ENCODE assay signal across 8 mouse cellular contexts in genomic region chr11:70969821-70970559, GRCm38 (mm10). TPM values are rescaled to one million over a fixed set of nuclear protein-coding genes. Genes with fewer than 3 reads are reported as not detected.
DNase-seq lines count a peak whose midpoint lies in the region; ATAC-seq and TF ChIP-seq lines count a peak whose summit lies in the region.

Gene Nup88, minus strand, starts transcription at chr11:70969973.
Gene Rpain, plus strand, starts transcription at chr11:70970213.

- no peaks in the 10 kb centered on the region for H3K9me3 ChIP-seq in hindbrain, embryonic 13.5 days

- peak; percentile 97 for ATAC-seq in Patski
- peak; percentile 99 for ATAC-seq in hindbrain, embryonic 13.5 days (ENCODE audit: low FRiP score)

- peak; percentile 83 for DNase-seq in Patski (ENCODE audit: low read depth, low spot score)
- DNase-seq in cerebellum, postnatal 14 days, result peak; percentile 93 to 94
- peak; percentile 90 to 93 for DNase-seq in frontal cortex, postnatal 14 days (ENCODE audit: low spot score in 2 of 2)
- DNase-seq in layer of hippocampus, postnatal 25 days (ENCODE audit: extremely low spot score in 1 of 2, low spot score in 1 of 2), result peak; percentile 85
- DNase-seq in lung, postnatal 25 days (ENCODE audit: low spot score), result peak; percentile 96
- DNase-seq in retina, embryonic 14.5 days (ENCODE audit: low spot score), result peak; percentile 97
- DNase-seq in thymus, postnatal 4 days, result peak; percentile 91

- peak within 1 kb of the TSS; percentile 85 for H3K4me2 ChIP-seq in hindbrain, embryonic 13.5 days

- POLR2A ChIA-PET in Patski (lab: Charles Lee), result no interaction called here

- H3K27ac ChIP-seq in hindbrain, embryonic 13.5 days, result peak within 1 kb of the TSS; percentile 95

- peaks cover 24% of the 10 kb centered on the region for H3K4me1 ChIP-seq in hindbrain, embryonic 13.5 days (replicated peaks)

- no peak for TF ChIP-seq CTCF in Patski (IDR thresholded peaks at IDR 0.05)

- no peaks in the 10 kb centered on the region for H3K27me3 ChIP-seq in Patski
- no peaks in the 10 kb centered on the region for H3K27me3 ChIP-seq in hindbrain, embryonic 13.5 days

- under 1% methylated on average over 43 of the region's 43 CpGs for WGBS in hindbrain, embryonic 13.5 days

- CTCF ChIA-PET in Patski (lab: Charles Lee), result interaction anchor here (1.0 to 1.5 kb wide), 2 partner anchors 12 to 13 kb away, joined by 3 to 5 read pairs; partner anchors contain the start of gene C1qbp

- peak within 1 kb of the TSS; percentile 87 for H3K4me3 ChIP-seq in hindbrain, embryonic 13.5 days

- peaks cover 39% of the 10 kb centered on the region for H3K36me3 ChIP-seq in hindbrain, embryonic 13.5 days

- peak within 1 kb of the TSS; percentile 93 for H3K9ac ChIP-seq in hindbrain, embryonic 13.5 days

- in situ Hi-C loops in Patski (cut with MboI; ENCODE audit: low pct_unique_long_range_greater_than_20kb), result no loop called here

RNA-seq across cellular contexts. Expression of gene Nup88, which starts in this region (rescaled TPM):
- polyA plus RNA-seq in Patski (2021), result 128 TPM
- 121 and 131 TPM in 2 replicates for polyA plus RNA-seq in hindbrain, embryonic 13.5 days (2015; fragmentation: Nextera tagmentation; extraction: Ambion mirVana)
- 10 to 100 TPM; 48.2 to 57.0 TPM for total RNA-seq in layer of hippocampus, postnatal 25 days (2021)

RNA-seq across cellular contexts. Expression of gene Rpain, which starts in this region (rescaled TPM):
- 51.8 TPM for polyA plus RNA-seq in Patski (2021)
- 72.1 and 73.0 TPM in 2 replicates for polyA plus RNA-seq in hindbrain, embryonic 13.5 days (2015; fragmentation: Nextera tagmentation; extraction: Ambion mirVana)
- total RNA-seq in layer of hippocampus, postnatal 25 days (2021), result 10 to 100 TPM; 36.7 to 41.2 TPM

Comparison
In these comparisons a context has a peak if more than half of its experiments do, and no peak if none do; other contexts are left out.
1. Peak in every context shown above with its lines: DNase-seq, ATAC-seq, H3K4me3 ChIP-seq and H3K27ac ChIP-seq.